Mouse (Mus musculus) heart, postnatal 25 days (tissue): Measurements from ENCODE around the gene Gm10487. TPM values are rescaled to one million over a fixed set of nuclear protein-coding genes. Genes with fewer than 3 reads are reported as not detected.
"Not testable (repeated sequence)": the region's sequence is repeated elsewhere in the genome, so short reads cannot be mapped to it uniquely, and the experiment has no call there.

Experiments used
- DNase-seq: peaks from one replicate; pipeline ENCODE4 v3.0.0; 2022; ENCODE audit warnings: low spot score
- intact Hi-C: fragments of 180-260 bp; cut with DNase I; formaldehyde crosslinking; loops from one replicate; pipeline ENCODE4 v1.15.1; 2025
- total RNA-seq, 2 experiments: library from RNA; stranded (reverse); gene quantifications; 2 replicates each; pipeline ENCODE4 v1.2.3; 2021

The Gm10487 gene
- total RNA-seq, result not detected

DNA sequence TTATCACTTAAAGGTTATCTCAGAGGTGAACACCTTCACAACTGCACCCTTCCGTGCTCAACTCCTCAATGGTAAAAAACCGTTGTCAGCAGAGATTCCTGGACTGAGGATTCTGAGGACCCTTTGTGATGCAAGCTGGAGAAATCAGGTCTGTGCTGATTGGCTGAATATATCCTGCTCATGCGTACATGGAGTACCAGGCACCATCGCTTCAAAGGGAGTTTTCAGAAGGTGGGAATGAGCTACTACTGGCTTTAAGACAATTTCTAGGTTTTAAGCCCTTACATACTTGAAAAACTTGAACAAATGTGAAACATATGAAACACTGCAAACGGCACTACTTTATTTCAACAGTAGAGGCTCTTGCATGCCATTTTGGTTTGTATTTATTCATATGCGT, at the start of gene Gm10487:
Gene Gm10487 (minus strand): TSS at position 101 of the 400 bp plus-strand sequence.
- intact Hi-C loops, DNase-seq: not testable (repeated sequence)
